Mouse (Mus musculus): ENCODE results near the gene Fbxl22.
A peak's percentile ranks its signal among the peaks of the same experiment; 100 is the strongest.

Gene Fbxl22

DNA sequence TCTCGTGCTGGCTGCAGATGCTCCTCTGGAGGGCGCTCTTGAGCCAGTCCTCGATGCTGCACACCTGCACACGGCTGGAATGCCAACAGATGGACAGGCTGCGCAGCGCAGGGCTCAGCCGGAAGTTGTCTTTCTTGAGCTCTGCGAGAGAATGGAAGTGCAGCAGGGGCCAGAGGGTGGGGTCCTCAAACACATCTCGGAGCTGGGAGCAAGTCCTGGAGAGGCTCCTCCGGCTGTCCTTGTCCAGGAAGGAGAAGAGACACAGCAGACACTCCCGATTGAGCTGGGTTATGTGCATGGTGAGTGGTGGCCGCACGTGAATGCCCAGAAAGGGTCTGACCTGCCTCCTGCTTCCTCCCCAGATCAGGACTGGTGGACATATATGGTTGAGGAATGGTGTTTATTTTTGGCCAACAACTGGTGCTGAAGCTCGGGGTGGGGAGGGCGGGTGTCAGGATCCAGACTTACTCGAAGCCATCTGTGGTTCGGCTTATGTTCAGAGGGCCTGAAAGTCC is at the start of gene Fbxl22:
Gene Fbxl22 (minus strand): TSS at position 338 of the 515 bp plus-strand sequence.
- DNase-seq (ENCODE audit: low spot score), result no peak

DNA sequence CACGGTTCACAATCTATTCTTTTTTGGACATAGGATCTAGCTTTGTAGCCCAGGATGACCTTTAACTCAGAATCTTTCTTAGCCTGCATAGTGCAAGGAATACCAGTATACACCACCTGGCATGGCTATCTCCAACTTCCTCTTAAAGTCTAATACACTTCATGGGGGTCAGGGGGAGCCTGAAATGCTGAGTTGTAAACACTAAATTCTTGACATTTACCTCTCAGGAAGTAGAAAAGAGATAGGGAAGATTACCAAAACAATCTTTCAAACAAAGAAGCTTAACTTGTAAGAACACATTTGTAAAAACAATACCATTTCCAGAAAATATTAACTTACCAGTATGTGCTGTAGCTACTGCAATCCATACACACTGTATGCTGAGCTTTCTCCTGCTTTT is 47.8 kb upstream of the Fbxl22 start:
- DNase-seq (ENCODE audit: low spot score), result no peak

GRCm38 (mm10) chr9:66561496-66561895 is 47.1 kb upstream of the Fbxl22 start:
- no peak for DNase-seq (ENCODE audit: low spot score)

DNA sequence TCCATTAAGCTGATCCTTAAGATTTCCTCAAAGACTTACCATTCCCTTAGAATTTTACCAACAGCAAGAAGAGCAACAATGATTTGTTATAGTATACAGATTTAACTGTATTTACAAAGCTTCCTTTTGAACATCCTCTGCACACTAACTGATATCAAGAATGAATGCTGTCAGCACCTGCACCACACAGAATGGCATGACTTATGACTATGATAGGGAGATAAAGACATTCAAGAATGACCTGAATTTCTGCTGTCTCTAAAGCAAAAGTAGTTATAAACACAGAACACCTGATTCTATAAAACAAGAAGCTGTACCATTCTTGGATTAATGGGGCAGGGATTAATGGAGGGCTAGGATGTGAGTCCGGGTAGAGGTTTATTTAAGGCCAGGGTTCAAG is 46.3 kb upstream of the Fbxl22 start:
- no peak for DNase-seq (ENCODE audit: low spot score)

- DNase-seq (ENCODE audit: low spot score), result no peak
These were observed 45.9 kb upstream of the Fbxl22 start for GRCm38 (mm10) chr9:66560295-66560694.

GRCm38 (mm10) chr9:66558971-66559370 is 44.6 kb upstream of the Fbxl22 start:
- no peak for DNase-seq (ENCODE audit: low spot score)

DNA sequence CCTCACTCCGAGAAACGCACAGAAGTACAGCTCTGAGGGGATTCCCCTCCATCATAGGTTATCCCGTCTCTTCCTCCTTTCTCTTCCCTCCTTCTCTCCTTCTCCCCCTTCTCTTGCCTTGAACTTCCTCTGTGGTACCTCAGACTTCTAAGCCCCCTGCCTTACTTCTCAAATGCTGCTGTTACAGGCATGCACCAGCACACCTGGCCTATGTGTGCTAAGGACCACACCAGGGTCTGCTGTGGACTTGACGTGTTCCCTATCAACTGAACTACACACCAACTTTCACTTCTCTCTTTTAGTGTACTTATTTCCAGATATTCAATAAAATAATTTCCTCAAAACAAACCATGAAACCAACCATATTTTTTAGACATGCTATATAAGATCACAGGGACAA is 28.4 kb upstream of the Fbxl22 start:
- DNase-seq (ENCODE audit: low spot score), result no peak

DNA sequence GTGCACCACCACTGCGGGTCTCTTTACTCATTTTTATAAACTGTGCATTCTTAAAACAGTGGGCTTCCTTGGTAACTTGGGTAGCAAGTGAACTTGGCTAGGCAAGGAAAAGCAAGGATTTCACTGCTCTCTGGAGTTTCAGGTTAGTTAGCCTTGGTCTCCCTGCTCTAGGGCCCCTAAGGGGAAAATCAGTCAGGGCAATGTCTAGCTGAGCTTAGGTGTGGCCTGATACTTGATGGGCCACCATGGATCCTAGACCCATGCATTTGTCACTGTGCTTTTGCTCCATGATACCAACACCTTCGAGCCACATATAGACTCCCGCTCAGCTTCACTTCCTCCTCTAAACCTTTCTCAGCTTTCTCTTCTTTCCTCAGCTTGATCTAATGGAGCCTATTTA is 7.2 kb upstream of the Fbxl22 start:
- DNase-seq (ENCODE audit: low spot score), result no peak

DNA sequence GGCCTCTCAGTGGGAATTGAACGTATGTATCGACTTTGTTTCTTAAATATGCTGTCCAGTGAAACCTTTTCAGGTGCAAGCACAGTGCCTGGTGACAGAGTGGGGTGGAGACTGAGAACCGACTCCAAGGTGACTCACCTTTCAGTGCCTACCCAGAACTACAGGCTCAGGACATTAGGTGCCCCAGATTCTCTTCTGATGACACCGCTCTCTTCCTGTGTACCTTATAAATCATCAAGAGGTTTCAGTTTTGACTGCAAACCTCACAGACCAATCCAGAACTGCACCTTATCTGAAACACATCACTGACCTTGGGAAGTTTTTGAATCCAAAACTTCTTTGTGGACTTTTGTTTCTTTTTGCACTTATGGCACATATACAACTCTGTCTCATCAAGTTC is 5.9 kb upstream of the Fbxl22 start:
- DNase-seq (ENCODE audit: low spot score), result no peak

DNA sequence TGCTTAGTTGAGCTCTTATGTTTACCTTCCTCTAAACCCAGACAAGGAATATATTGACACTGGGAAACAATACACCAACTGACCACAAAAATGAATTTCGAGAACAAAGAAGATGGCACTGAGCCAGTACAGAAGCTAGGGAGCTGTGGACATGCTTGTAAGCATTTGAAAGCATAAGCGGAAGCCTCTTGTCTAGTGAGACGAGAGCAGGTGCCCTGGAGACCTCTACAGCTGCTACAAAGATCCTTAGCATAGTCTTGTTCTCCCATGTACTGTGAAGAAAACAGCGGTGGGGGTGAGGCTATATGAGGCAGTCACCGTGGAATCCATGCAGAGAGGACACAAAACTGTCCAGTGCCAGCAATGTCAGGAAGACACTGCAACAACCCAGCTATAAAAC is 4.5 kb upstream of the Fbxl22 start:
- no peak for DNase-seq (ENCODE audit: low spot score)

DNA sequence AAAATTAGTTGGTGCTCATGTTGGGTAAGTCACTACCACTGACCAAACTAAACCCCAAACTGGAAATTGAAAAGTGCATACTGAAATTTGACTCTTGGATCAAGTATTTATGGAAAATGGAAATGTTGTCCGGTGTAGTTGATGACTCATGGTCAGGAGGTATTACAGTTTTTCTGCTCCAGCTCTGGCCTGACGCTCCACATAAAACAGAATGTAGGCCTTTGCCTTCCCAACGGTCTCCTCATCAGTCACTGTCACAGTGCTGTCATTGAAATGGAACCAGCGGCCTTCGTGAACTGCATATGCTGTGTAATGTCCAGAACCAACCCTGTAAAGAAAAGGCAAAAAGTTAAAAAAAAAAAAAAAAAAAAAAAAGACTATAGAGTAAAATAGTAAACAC is 3.9 kb upstream of the Fbxl22 start:
- DNase-seq (ENCODE audit: low spot score), result no peak

DNA sequence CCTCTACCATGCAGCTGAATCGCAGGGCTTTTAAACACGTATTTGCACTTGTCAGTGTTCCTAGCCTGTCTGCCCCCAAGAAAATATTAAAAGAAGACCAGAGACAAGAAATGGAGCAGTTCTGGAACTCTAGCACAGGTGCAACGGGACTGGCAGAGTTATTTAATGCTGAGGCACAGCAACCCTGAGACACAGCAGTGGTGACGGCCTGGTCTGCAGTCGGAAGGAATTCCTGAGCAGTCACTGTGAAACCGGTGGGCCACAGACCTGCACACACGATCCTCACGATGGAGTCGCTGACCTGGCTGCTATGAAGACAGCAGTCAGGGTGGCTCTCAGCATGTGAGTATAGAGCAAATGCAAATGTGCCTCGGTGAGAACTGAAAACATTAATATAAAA is 3.4 kb upstream of the Fbxl22 start:
- no peak for DNase-seq (ENCODE audit: low spot score)

GRCm38 (mm10) chr9:66516296-66516940 is 2.0 kb upstream of the Fbxl22 start:
- no peak for DNase-seq (ENCODE audit: low spot score)

DNA sequence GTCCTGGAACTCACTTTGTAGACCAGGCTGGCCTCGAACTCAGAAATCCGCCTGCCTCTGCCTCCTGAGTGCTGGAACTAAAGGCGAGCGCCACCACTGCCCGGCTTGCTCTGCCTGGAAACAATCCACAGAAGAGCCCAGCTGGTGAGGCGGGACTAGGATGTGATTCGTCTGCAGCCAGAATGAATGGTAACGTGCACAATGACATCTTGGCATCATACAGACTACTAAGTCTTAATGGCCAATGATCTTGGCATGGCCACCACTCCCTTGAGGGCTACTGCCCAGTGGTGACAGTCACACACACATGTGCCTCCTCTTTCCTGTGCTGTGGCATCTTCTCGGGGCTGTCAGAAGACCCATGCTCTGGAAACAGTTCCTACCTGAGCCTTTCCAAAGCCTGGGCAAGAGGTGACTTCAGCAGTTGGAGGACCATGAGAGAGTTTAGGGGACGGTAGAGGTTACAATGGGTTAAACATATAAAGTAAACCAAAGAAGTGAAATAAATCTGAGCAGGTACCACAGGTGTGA is 1.4 kb upstream of the Fbxl22 start:
- DNase-seq (ENCODE audit: low spot score), result no peak

DNA sequence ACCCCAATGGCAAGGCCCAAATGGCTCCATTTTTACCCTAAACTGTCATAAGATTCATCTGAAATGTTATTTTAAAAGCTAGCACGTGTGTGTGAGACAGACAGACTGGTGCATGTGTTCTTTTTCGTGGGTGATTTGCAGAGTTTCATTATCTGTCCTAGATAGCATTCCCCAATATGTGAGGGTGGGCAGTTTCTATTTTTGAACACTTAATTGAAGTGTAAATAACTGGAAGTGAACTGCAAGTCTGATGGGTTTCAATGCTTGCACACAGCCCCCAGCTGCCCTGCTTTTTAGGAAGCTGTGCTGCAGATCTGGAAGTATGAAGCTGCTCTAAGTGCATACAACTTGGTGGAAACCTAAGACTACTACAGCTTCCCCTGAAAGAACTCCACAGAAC is 722 bp upstream of the Fbxl22 start:
- DNase-seq (ENCODE audit: low spot score), result no peak

DNA sequence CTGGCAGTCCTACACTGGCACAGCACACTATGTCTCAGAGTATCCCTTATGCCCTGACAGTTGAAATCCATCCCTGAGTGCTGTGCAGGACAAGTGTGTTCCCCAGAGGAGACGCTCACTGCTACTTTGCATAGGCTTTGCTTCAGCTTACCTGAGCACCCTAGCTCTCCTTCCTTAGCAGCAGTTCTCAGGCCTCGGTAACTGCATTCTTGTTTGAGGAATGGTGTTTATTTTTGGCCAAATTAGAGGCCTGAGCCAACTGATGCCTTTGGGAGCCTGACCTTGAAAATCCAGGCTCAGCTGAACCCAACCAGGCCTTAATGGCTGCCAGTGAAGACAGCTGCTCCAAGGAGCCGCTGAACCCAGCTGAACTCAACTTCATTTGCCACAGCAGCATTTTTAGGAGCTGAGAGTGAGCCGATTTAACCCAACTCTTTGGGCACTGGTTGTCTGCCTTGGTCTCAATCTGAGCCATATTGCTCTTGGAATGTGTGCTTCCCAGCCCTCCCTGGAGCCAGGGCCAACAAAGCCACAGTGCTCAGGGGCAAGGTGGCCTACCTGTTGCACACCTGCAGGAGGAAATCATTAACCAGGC is 635 bp downstream of the Fbxl22 start:
- DNase-seq (ENCODE audit: low spot score), result no peak

- DNase-seq (ENCODE audit: low spot score), result no peak
These were observed 1.2 kb downstream of the Fbxl22 start for GRCm38 (mm10) chr9:66513150-66513549.

DNA sequence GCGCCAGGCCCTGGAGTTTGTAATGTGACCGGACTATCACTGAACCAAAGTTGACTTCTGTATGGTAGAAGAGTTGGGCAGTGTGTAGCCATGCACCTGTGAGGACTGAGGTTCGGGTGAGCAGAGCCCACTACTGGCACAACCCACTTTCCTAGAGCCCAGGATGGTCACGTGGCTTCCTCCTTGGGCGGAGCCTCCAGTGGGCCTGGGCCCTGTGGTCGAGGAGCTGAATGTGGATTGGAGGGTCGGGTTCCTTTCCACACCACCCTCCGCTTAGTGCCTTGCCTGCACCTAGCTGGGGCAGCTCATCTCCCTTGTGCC is 2.1 kb downstream of the Fbxl22 start:
- peak; percentile 73 for DNase-seq (ENCODE audit: low spot score)

GRCm38 (mm10) chr9:66511580-66512350 is 2.6 kb downstream of the Fbxl22 start:
- DNase-seq (ENCODE audit: low spot score), result peak; percentile 91

DNA sequence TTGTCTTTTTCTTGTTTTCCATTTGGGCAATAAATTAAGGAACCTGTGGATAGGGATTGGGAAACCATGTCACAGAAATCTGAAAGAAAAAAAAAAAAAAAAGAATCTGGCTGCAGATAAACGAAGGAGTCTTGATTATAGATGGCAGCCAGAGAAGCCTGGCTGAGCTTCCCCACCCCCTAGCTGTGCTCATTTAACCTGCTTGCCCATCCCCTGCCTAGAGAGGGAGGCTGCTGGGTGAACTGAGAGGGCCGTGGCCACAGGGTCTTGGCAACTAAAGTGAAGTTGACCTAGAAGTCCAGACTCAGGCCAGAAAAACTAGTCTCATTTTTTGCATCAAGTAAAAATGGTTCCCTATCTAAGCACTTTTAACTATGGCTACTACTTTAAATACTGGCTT is 3.4 kb downstream of the Fbxl22 start:
- DNase-seq (ENCODE audit: low spot score), result no peak

- no peak for DNase-seq (ENCODE audit: low spot score)
These were observed 4.0 kb downstream of the Fbxl22 start for GRCm38 (mm10) chr9:66510351-66510841.

DNA sequence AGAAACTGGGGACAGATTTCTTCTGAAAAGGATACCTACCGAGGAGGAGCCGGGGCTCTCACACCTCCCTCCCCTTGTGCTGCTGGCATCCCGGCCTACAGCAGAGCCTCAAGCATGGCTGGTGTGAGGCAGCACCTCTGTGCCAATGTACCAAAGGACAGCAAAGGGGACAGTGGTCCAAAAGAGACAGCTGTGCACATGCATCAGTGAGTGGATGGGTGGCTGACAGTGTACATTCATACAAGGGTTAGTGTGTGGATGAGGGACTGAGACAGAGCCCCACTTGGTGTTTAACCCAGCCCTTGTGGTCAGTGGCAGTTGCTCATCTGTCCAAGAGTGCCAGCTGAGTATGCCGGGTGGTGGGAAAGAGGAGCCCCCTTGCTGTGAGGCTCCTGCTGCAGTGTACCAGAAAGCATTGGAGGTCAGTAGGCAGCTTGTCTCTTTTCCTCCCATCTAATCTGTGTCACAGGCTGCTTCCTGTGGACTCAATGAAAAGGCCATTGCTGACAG is 5.4 kb downstream of the Fbxl22 start:
- DNase-seq (ENCODE audit: low spot score), result no peak

DNA sequence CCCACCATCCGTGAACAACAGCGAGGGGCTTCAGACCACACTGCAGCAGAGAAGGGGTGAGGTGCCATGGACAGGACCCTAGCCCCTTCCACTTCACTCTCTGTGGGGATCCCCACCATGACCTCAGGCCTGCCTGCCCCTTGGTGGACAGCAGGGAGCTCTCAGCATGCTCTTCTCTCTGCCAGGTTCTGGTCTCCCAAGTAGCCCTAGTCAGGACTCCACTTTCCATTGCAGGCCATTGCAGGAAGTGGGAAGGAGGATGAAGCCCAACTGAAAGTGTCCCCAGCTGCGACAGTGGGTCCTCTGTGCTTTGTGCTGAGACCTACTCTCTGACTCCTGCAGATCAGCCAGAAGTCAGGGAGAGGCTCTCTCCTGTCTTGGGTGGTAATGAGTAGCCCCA is 6.7 kb downstream of the Fbxl22 start:
- DNase-seq (ENCODE audit: low spot score), result no peak

All from ovary, postnatal 14 days (tissue).